Mouse (Mus musculus) kidney, postnatal 0 days (tissue): Measurements from ENCODE around the gene Unc5cl. TPM values are rescaled to one million over a fixed set of nuclear protein-coding genes. Genes with fewer than 3 reads are reported as not detected.
"Not testable (repeated sequence)": the region's sequence is repeated elsewhere in the genome, so short reads cannot be mapped to it uniquely, and the experiment has no call there.

ENCODE experiments used
- ATAC-seq: fragments of 200-750 bp; cut with Nextera tagmentation; replicated peaks from 2 replicates; pipeline ENCODE4 v1.8.0; 2017; ENCODE audit warnings: low read depth, moderate number of reproducible peaks, moderate TSS enrichment, moderate library complexity; ENCODE audit not compliant: low FRiP score
- DNase-seq: peaks from one replicate; pipeline ENCODE4 v3.0.0-alpha.2; 2016; ENCODE audit warnings: low spot score
- H3K27ac ChIP-seq: fragments of 300-500 bp; sonication (generic); 2 replicates; pipeline ENCODE4 v1.5.1; 2014; ENCODE audit warnings: mild to moderate bottlenecking
- H3K27me3 ChIP-seq: fragments of 300-500 bp; sonication (generic); 2 replicates; pipeline ENCODE4 v1.6.1; 2014; ENCODE audit warnings: low read length, mixed read lengths; ENCODE audit not compliant: insufficient read depth
- H3K36me3 ChIP-seq: fragments of 300-500 bp; sonication (generic); 2 replicates; pipeline ENCODE4 v1.6.1; 2014; ENCODE audit warnings: low read length, mixed read lengths; ENCODE audit not compliant: insufficient read depth
- H3K4me1 ChIP-seq: fragments of 300-500 bp; sonication (generic); replicated peaks from 2 replicates; pipeline ENCODE4 v1.6.1; 2014; ENCODE audit warnings: antibody characterized with exemption, low read length, mixed read lengths; ENCODE audit not compliant: insufficient read depth
- H3K4me2 ChIP-seq: fragments of 300-500 bp; sonication (generic); 2 replicates; pipeline ENCODE4 v1.6.1; 2014; ENCODE audit warnings: mild to moderate bottlenecking, low read length, moderate library complexity, mixed read lengths
- H3K4me3 ChIP-seq: fragments of 300-500 bp; sonication (generic); replicated peaks from 2 replicates; pipeline ENCODE4 v1.5.1; 2014; ENCODE audit warnings: low read depth, low read length
- H3K9ac ChIP-seq: fragments of 300-500 bp; sonication (generic); 2 replicates; pipeline ENCODE4 v1.6.1; 2014; ENCODE audit warnings: low read depth, low read length
- H3K9me3 ChIP-seq: fragments of 300-500 bp; sonication (generic); replicated peaks from 2 replicates; pipeline ENCODE4 v1.6.1; 2016; ENCODE audit warnings: low read length, inconsistent platforms, mixed read lengths
- CTCF ChIP-seq: IDR thresholded peaks from 2 replicates; pipeline ENCODE4 v1.5.1; 2016; ENCODE audit warnings: antibody characterized with exemption, low read depth, mild to moderate bottlenecking, moderate library complexity
- WGBS: fragments of 180-500 bp; shearing (Covaris S2); extraction: QIAGEN DNeasy Blood & Tissue Kit; methylation state at CpG from one replicate; pipeline ENCODE4 v1.1.7; 2014; 5-methylcytosine and 5-hydroxymethylcytosine counted together
- polyA plus RNA-seq: library from polyadenylated mRNA; unstranded; fragments of >200 nt; fragmentation: Nextera tagmentation; extraction: Ambion mirVana; gene quantifications from 2 replicates; pipeline ENCODE4 v1.2.1, GENCODE M21; 2015

Gene Unc5cl
- polyA plus RNA-seq, 1 experiment from 2014 or later, result 3.6 TPM

- no peaks in the 10 kb centered on the region for H3K4me1 ChIP-seq
- no peak overlapping the region for H3K9ac ChIP-seq
- no peak for ATAC-seq
- DNase-seq, result no peak
- no peak for TF ChIP-seq CTCF
- no peak overlapping the region for H3K4me3 ChIP-seq
- no peak overlapping the region for H3K4me2 ChIP-seq
- H3K27me3 ChIP-seq, result no peaks in the 10 kb centered on the region
- 95% methylated on average over 13 of the region's 13 CpGs for WGBS
- H3K36me3 ChIP-seq, result no peaks in the 10 kb centered on the region
- no peaks in the 10 kb centered on the region for H3K9me3 ChIP-seq
- no peak overlapping the region for H3K27ac ChIP-seq
Observed at GRCm38 (mm10) chr17:48462096-48462495, 7.4 kb downstream of the Unc5cl start.

- no peaks in the 10 kb centered on the region for H3K27me3 ChIP-seq
- H3K9ac ChIP-seq, result no peak overlapping the region
- H3K4me2 ChIP-seq, result no peak overlapping the region
- no peak for ATAC-seq
- TF ChIP-seq CTCF, result no peak
- H3K4me3 ChIP-seq, result no peak overlapping the region
- no peaks in the 10 kb centered on the region for H3K4me1 ChIP-seq
- DNase-seq, result no peak
- WGBS, result 88% methylated on average over 4 of the region's 4 CpGs
- H3K27ac ChIP-seq, result no peak overlapping the region
- H3K36me3 ChIP-seq, result no peaks in the 10 kb centered on the region
- no peaks in the 10 kb centered on the region for H3K9me3 ChIP-seq
Observed at GRCm38 (mm10) chr17:48463391-48463790, 8.7 kb downstream of the Unc5cl start.

GRCm38 (mm10) chr17:48466769-48467394, 12.2 kb downstream of the Unc5cl start:
- no peak for TF ChIP-seq CTCF
- Histone ChIP-seq H3K9me3 (no peaks in the 10 kb centered on the region), H3K4me1 (no peaks in the 10 kb centered on the region), H3K27ac (no peak overlapping the region), H3K27me3 (no peaks in the 10 kb centered on the region), H3K4me3 (no peak overlapping the region), H3K36me3 (no peaks in the 10 kb centered on the region), H3K9ac (no peak overlapping the region), H3K4me2 (0 out of 2 replicates have a peak overlapping the region, but pooled peaks have one; percentile 10)
- DNase-seq, result no peak
- 45% methylated on average over 22 of the region's 22 CpGs for WGBS
- peak; percentile 52 for ATAC-seq

GRCm38 (mm10) chr17:48467395-48468231, 12.9 kb downstream of the Unc5cl start:
- peak; percentile 79 for DNase-seq
- Histone ChIP-seq H3K9me3 (no peaks in the 10 kb centered on the region), H3K4me2 (0 out of 2 replicates have a peak overlapping the region, but pooled peaks have one; percentile 10), H3K27me3 (no peaks in the 10 kb centered on the region), H3K9ac (no peak overlapping the region), H3K4me3 (no peak overlapping the region), H3K4me1 (no peaks in the 10 kb centered on the region), H3K36me3 (no peaks in the 10 kb centered on the region), H3K27ac (no peak overlapping the region)
- TF ChIP-seq CTCF, result peak; percentile 92
- ATAC-seq, result peak; percentile 70
- 11% methylated on average over 22 of the region's 22 CpGs for WGBS

- not testable (repeated sequence) for H3K9ac ChIP-seq, H3K27me3 ChIP-seq, ATAC-seq, H3K36me3 ChIP-seq, H3K27ac ChIP-seq, H3K4me1 ChIP-seq, DNase-seq, H3K4me2 ChIP-seq, H3K9me3 ChIP-seq, H3K4me3 ChIP-seq
- WGBS, result 72% methylated on average over 6 of the region's 6 CpGs
Observed at GRCm38 (mm10) chr17:48474282-48474681, 19.6 kb downstream of the Unc5cl start.

GRCm38 (mm10) chr17:48475444-48475843, 20.7 kb downstream of the Unc5cl start:
- no peak for ATAC-seq
- WGBS, result 84% methylated on average over 8 of the region's 8 CpGs

More at GRCm38 (mm10) chr17:48475444-48475843, 20.7 kb downstream of the Unc5cl start:
- TF ChIP-seq CTCF, result no peak
- H3K27ac ChIP-seq, result no peak overlapping the region
- DNase-seq, result no peak
- no peak overlapping the region for H3K4me2 ChIP-seq
- H3K4me1 ChIP-seq, result no peaks in the 10 kb centered on the region
- H3K4me3 ChIP-seq, result no peak overlapping the region
- H3K9ac ChIP-seq, result no peak overlapping the region
- H3K27me3 ChIP-seq, result no peaks in the 10 kb centered on the region
- no peaks in the 10 kb centered on the region for H3K9me3 ChIP-seq
- no peaks in the 10 kb centered on the region for H3K36me3 ChIP-seq
